Mouse (Mus musculus): ENCODE measurements at regions not wholly inside any gene's neighbourhood (a gene's known extent, or its start where the extent isn't known, plus 50 kb on each side); places are given as distances from the start of the nearest gene placed in this dataset.

DNA sequence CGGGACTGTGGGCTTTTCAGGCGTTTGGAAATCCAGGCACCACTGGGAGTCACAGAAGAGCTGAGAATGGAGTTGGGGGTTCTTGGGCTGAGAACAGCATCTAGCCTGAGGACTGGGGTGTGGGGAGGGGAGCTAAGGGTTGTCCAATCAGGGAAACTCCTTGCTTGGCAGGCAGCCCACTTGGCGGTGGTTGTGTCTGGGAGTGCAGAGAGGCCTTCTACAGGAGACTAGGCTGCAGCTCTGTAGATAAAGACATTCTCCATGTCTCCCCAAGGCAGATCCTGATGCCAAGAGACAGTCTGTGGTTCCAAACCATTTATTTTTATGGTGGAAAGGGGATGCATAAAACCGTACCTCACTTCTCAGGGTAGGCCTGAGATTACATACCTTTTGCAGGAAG lies 774.6 kb downstream of the Brinp1 start:
- DNase-seq: peak; percentile 4

DNA sequence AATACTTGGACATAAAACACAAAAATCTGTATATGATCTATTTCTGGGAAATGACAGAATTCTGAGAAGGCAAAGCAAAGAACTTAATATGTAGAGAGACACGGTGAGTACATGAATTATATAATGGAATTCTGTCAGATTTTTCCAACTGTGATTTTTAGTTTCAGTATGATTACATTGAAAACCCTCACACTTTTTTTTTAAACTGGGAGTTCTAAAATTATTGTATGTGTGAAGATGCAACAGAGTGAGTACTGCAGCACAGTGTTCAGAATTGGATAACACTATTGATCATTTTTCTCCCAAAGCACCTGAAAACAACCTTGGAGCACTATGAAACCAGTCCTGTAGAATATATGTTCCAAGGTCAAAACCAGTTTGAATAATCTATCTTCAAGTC lies 797.7 kb downstream of the Brinp1 start:
- no peak for DNase-seq

GRCm38 (mm10) chr4:68148483-68149069 lies 805.6 kb downstream of the Brinp1 start:
- DNase-seq: no peak

GRCm38 (mm10) chr4:68128124-68128523 lies 826.1 kb downstream of the Brinp1 start:
- no peak for DNase-seq

- no peak for DNase-seq
Observed at GRCm38 (mm10) chr4:68114502-68114901, 839.7 kb downstream of the Brinp1 start.

DNA sequence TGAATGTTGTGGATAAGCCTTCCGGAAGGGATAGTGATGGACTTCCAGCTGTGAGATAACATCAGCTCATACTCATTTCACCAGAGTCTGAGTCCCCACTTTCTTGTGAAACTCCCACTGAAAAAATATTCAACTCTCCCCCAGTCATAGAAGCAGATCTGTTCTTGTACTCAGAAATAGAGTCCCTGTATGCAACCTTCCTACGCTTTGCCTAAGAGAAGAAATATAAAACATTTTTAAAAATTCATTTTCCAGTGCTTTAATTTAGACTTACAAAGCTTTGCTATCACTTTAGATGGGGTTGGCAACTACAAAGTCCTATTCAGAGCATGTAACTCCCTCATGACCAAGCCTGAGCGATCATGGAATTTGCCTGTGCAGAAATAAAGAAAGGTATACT lies 868.9 kb downstream of the Brinp1 start:
- no peak for DNase-seq

DNA sequence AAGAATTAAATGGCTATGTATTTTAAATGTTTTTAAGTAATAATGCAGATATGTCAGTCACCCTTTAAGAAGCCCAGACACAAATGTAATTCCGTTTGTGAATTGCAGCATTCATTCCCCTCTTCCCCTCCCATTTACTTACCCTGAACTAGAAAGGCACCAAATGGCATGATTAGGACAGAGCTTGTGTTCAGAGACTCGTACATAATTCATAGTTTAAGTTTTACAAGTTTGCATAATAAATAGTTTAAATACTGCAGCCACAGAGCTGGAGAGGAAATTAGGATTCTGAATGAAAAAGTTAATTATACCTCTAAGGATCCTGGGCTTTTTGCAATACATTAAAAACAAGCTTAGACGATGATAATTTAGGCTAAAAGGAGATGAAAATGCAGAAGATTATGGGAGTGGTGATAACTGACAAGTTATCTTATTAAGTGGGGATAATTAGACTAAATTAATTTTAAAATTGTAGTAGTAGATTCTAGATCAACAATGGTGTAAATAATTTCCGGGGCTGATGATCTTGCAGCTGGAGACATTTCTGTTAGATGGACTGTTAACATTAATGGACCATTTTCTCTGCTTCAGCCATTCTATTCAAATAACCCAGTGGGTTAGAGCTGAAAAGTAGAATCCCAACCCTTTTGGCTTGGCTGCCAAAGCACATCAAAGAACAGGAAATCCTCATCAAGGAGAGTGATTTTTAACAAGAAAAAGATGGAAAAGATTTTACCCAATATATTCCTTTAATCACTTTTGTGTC lies 897.2 kb downstream of the Brinp1 start:
- no peak for DNase-seq

GRCm38 (mm10) chr4:68022891-68023303 lies 931.3 kb downstream of the Brinp1 start:
- peak; percentile 21 for DNase-seq

DNA sequence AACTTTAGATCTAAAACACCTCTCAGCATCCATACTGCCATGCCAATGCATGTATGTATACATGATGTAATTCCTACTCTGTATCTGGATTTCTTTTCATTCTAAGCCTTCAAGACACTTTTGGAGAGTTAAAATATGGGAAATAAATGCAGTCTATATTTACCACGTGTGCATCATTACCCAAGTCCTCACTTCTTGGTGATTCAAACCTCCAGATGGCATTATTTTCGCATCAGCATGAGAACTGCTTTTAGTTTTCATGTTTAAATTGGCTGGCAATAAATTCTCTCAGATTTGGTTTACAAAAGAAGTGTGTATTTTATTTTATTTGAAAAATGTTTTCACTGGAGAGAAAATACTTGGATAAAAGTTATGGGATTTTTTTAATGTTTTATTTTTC lies 942.8 kb downstream of the Brinp1 start:
- DNase-seq: no peak

DNA sequence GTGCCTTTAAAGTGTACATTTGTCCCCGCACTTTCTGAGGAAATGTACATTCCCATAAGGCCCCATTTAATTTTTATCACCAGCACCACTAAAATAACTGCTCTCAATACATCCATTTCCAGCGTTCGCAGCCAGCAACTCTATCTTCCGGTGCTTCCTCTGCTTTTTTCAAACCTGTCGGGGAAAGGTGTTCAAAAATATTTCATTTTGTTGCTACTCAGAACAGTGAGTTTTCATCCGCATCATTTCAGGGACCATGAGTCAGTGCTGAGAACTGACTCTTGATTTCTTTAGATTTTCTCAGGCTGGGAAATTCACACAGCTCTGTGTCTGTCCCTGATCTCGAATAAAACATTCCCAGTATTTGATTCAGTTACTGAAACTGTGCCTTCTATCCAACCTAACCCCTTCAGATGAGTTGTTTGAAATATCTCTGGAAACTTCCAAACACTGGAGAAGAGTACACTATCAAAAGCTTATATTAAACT lies 959.4 kb downstream of the Brinp1 start:
- no peak for DNase-seq

GRCm38 (mm10) chr4:67963456-67963855 lies 990.7 kb downstream of the Brinp1 start:
- no peak for DNase-seq

GRCm38 (mm10) chr4:67948000-67948399 lies 1006.2 kb downstream of the Brinp1 start:
- no peak for DNase-seq

- DNase-seq: no peak
Observed at GRCm38 (mm10) chr4:67932481-67932880, 1021.7 kb downstream of the Brinp1 start.

- no peak for DNase-seq
Observed at GRCm38 (mm10) chr4:67899109-67899508, 1055.1 kb downstream of the Brinp1 start.

- no peak for DNase-seq
Observed at GRCm38 (mm10) chr4:67891946-67892575, 1062.1 kb downstream of the Brinp1 start.

GRCm38 (mm10) chr4:67887954-67888353 lies 1060.6 kb downstream of the Tlr4 start:
- no peak for DNase-seq

DNA sequence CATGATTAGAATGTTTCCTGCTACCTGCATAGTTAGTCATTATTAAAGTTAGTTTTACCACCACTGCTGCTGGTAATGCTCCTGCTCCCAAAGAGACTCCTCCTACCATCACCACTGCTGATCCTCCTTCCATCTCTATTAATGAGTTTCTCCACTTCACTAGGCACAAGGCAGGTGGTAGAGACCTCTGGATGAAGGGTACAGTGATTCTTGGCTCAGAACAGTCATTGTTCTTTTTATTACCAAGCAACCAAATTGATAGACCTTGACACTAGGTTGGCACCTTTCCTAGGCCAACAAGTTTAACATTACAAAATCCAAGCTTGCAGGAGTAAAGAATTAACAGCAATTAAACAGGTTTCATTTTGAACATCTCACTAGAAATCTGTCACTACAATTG lies 1057.8 kb downstream of the Tlr4 start:
- DNase-seq: no peak

GRCm38 (mm10) chr4:67862218-67862617 lies 1034.8 kb downstream of the Tlr4 start:
- DNase-seq: no peak

DNA sequence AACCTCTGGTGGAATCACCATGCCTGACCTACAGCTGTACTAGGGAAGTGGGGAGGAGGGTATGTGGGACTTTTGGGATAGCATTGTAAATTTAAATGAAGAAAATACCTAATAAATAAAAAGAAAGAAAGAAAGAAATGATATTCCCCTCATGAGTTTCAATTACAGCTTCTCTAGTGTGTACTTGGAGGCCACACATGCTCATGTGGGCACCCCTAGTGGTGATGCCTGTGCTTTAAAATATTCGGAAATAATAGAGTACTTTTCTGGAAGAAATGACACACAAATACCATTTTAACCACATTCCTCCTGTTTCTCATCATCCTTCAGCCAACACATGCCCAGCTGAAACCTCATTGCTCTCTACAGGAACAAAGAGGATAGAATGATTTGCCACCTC lies 1034.4 kb downstream of the Tlr4 start:
- no peak for DNase-seq

DNA sequence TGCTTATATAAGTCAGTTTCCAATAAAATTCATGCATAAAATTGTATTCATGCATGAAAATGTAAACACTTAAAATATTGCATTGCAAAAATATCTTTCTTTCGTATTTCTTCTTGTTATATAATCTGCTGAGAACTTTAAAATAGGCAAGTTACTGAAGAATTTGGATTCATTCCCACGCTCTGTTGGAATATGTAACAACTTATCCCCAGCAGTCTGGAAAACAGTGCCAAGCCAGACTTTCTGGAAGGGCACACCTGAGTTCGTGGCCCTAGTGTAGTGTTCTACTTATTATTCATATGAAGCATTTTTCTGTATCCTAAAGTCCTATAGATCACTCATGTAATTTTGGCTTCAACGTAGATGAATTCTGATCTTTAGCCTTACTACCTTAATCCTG lies 1025.6 kb downstream of the Tlr4 start:
- DNase-seq: no peak

DNA sequence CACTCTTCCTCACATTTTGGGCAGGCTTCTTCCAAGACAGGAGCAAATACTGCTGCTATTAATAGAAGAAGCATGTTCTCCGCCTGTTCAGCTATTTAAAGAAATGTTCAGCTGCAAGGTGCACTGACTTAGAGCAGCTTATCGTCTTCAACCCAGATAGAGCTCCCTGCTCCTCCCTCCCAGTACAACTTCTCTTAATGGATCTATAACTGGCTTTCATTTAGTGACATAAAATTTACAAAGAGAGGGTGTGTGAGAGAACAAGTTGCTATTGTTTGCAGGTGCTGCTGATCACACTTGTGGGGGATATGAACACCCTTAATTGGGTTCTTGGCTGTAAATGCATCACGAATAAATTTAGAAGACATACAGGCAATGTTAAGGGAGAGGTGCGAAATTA lies 1006.0 kb downstream of the Tlr4 start:
- no peak for DNase-seq

DNA sequence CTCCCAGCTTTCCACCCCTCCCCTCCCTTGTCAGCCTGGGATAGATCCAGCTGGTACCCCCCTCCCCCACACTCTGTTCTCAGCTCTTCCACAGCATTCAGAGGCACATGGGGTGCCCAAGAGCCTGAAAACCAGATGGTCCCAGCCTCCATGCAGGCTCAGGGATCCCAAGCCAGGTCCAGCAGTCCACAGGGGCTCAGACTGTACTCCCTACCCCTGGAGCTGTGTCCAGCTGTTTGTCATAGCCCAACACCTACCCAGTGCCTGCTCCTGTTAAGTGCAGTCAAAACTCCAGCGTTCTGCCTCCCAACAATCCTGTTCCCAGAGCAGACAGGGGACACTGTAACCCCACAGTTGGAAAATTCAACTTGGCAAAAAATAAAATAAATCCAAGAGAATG lies 998.1 kb downstream of the Tlr4 start:
- no peak for DNase-seq

GRCm38 (mm10) chr4:67796050-67796449 lies 968.7 kb downstream of the Tlr4 start:
- DNase-seq: no peak
